Mouse (Mus musculus) thymus, postnatal 0 days (tissue): ENCODE measurements around the gene Mycbp. TPM values are rescaled to one million over a fixed set of nuclear protein-coding genes. Genes with fewer than 3 reads are reported as not detected.
A peak's percentile ranks its signal among the peaks of the same experiment; 100 is the strongest.

Source experiments
- DNase-seq: peaks from one replicate; pipeline ENCODE4 v3.0.0-alpha.2; 2015; ENCODE audit warnings: low spot score
- polyA plus RNA-seq: library from polyadenylated mRNA; unstranded; fragments of >200 nt; fragmentation: Nextera tagmentation; extraction: Ambion mirVana; gene quantifications from 2 replicates; pipeline ENCODE4 v1.2.1, GENCODE M21; 2015

Mycbp gene
- 64.7 and 76.5 TPM in 2 replicates for polyA plus RNA-seq

DNA sequence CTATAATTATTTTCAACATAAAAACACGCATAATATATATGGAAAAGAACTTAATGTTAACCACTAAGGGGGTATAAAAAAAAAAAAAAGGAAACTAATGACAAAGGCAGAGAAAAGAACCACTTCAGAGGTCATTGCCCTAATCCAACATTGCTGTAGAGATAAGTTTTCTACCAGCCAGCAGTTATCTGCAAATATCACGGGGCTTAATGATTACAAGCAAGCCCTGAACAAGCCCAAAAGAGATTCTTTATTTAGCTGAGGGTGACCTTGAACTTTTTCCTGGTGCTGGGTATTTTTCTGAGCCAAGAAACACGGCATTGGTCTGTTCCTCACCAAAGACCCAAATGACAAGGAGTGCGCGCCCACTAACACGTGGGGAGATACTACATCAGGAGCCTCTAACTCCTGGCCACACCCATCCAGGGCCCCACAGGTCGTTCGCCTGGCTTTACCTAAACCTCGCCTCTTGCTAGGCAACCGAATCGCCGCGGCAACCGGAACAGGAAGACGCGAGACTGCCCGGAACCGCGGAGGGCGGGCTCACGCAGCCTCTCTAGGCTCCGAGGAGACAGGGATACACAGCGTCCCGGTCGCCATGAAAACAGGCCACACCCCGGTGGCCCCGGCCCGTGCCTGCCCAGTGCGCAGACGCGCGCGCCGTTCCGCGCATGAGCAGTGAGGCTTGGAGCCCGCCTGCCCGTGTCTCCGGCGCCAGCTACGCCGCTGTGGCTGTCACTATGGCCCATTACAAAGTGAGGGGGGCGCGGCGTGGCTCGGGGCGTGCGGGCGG, at the start of gene Mycbp:
Gene Mycbp (plus strand): TSS at position 500 of the 793 bp plus-strand sequence.
- DNase-seq, result peak; percentile 97

DNA sequence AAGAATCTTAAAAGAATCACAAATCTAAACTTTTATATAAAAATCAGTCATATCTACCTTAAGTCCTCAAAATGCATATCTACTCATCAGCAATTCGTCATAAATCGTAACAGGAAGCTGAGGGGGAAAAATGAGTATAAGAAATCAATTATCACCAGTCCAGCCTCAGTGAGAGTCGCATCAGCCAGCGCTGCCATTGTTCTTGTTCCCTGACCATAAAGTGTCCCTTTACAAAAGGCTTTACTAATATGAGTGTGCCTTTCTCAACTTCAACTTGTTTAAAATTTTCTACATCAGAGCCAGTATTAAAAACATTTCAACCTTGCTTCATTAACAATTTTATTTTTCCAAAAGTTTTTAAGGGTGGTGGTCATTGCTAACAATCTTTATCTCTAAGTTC, 47.7 kb upstream of the Mycbp start:
- DNase-seq, result no peak

DNA sequence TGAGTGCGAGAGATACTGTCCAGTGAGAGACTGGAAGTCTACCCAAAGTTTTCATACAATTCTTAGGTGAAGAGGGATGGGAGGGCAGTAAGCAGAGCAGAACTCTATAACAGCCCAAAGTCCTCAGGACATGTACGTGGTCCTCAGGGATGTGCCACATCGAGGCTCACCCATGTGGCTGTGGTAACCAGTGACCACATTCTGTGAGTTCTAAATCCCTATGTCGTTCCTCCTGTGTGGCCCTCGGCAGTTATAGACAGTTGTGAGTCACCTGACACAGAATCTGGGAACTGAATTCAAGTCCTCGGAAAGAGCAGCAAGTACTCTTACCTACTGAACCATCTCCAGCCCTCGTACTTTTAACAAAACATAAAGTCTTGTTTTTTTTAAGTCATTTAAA, 46.5 kb upstream of the Mycbp start:
- DNase-seq, result no peak

DNA sequence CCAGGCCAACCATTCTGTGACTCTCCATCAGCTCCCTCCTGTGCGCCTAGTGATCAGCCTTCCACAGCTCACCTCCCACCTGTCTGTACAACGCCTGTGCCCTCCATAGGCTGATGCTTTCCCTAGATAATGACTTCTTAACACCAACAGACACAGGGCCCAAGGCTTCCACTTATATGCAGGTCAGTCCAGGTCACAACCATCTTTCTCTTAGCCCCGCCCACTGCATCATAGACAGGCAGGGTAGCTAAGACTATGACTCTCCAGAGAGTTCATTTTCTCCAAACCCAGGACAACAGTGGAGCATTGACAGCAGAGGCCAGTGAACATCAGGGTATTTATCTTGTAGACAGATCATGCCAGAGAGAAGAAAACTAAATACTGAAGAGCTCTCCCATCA, 45.3 kb upstream of the Mycbp start, which contains the start of gene 4933427I04Rik:
Gene 4933427I04Rik (plus strand): TSS at position 301 of the 400 bp plus-strand sequence.
- DNase-seq, result no peak

DNA sequence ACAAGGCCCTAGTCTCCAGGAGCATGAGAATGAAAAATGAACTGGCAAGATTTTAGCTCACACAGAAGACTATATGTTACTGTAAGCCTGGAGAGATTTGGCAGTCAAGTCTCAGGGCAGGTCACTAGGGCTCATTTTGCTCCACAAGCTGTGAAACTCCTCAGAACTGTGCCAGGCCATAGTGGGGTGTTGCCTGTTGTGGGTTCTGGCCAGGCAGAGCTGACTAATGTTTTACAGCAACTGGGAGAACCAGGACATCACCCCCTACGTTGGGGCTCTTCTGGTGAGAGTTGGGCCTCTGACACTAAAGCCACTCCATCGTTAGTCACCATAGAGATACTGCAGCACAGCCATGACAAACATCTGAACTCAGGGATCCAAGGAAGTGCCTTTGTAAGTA, 44.8 kb upstream of the Mycbp start:
- DNase-seq, result no peak

DNA sequence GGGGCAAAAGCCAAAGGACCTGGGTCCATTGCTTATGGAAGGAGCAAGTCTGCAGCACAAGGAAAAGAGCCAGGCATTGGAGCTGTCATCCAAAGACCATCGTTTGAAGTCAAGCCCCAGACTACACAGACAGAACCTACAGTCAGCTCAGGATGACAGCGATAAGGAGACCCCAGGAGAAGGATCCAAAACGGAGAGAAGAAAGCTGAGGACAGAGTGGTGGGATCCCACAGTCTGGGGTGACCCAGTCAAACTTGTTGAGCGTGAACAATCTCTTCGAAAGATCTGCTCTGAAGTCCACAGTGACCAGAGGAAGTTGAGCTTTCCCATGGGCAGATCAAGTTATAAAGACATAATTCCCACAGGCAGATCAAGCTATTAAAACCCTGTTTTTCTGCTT, 44.0 kb upstream of the Mycbp start:
- no peak for DNase-seq

- no peak for DNase-seq
Observed at GRCm38 (mm10) chr4:123893726-123894125, 10.9 kb upstream of the Mycbp start.

DNA sequence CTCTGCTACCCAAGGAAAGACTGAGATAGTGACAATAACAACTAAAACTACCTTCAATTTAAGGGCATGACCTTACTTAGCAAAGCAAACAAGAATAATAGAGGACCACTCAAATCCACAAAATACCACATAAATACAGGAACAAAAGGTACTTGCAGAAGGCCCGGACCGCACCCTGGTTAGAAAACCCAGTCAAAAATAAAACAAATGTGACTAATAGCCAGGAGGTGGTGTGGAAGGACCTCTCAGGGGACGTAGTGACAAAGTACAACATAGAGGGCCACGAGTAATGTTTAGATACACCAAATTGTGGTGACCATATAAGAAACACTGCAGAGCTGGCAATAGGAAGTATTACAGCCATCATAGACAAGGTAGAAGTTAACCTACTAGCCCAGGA, 10.3 kb upstream of the Mycbp start:
- DNase-seq, result no peak

GRCm38 (mm10) chr4:123898696-123899095, 5.9 kb upstream of the Mycbp start:
- DNase-seq, result peak; percentile 51

GRCm38 (mm10) chr4:123903432-123903831, 1.2 kb upstream of the Mycbp start:
- no peak for DNase-seq

DNA sequence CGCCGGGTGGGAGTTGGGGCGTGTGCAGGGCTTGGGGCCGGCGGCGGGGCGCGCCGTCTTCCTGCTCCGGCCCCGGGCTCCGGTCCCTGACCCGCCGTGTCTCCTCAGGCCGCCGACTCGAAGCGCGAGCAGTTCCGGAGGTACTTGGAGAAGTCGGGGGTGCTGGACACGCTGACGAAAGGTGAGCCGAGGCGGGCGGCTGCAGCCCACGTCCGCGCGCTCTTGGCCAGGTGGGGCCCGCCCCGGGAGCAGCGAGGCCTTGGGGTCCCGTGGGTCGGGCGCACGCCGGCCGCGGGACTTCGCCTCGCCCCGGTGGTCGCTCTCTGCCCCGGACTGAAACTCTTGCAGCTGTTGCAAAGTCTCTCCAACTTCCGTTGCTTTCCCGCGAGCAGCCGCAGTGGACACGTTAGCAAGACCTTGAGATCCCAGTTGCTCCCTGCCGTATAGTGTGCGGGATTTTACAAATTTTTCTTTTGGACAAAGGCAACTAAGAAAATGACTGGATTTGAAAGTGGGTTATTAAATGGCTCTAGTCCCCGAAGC, 565 bp downstream of the Mycbp start:
- no peak for DNase-seq

GRCm38 (mm10) chr4:123911503-123911902, 6.9 kb downstream of the Mycbp start:
- DNase-seq, result no peak

DNA sequence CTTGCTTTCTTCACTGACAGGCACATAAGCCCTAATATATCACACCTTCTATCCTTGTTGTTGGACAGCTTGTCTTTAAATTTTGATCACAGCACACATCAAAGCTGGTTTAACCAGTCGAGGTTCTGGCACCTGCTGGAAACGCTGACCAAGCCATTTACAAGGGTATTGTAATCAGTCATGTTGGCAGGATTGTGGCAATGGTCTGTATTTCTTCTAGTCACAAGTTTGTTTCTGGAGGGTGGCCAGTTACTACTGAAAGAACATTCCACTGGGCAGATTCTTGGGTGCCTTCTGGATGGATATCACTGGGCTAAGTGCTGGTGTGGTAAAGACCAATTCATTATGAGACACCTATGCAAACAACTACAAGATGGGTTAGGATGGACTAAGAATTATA, 7.8 kb downstream of the Mycbp start:
- no peak for DNase-seq

DNA sequence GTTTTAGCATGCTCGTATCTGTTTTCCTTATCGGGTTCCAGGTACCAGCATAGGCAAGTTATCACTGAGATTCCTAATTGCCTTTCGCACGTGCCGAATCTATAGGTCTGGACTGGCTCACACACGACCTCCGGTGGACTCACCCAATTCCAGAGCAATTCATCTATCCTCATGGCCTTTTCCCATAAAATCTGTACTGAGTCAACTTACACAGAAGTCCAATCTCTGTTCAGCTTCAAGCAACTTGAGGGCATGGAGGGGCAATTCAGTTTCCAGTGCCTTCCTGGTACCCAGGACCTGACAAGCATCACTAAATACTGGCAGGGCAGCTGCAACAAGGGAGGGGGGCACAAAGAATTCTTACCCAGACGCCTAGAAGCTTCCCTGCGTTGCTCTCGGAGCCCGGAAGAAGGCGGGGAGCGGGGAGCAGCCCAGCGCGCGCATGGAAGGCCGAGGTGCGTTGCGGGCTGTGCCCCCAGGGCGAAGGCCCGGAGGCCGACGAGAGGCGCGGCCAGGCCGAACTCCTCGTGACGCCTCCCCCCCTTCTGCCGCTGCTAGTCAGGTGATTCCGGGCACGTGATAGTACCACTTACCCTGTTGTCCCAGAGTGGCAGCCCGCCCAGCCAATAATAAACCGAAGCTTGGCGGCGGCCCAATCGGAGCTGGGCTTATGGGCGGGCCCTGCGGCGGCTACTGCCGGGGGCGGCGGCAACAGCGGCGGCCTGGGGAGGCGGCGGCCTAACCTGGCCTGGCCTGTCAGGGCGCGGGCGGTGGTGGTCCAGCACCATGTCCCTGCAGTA, 12.3 kb downstream of the Mycbp start, which contains the start of gene Rragc:
Gene Rragc (plus strand): TSS at position 699 of the 800 bp plus-strand sequence.
- DNase-seq, result peak; percentile 97

- DNase-seq, result peak; percentile 16
Observed at GRCm38 (mm10) chr4:123917548-123918140, 13.0 kb downstream of the Mycbp start, which contains the start of gene 4930535I16Rik. TSS of gene 4930535I16Rik (minus strand) at chr4:123918022.

DNA sequence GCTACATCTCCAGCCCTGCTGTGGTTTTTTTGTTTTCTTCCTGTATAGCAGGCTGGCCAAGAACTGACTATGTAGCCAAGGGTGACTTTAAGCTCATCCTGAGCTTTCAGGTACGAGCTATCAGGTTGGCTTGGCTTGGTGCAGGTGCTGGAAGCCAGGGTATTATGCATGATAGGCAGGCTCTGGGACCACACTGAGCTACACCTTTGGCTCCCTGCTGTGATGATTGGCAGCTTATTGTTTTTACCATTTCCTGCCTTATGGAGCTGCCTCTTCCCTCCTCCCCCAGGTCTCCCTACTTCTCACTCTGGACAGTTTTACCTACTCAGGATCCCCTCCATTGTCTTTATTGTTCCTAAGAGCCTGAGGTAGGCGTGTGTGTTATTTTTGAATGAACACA, 14.2 kb downstream of the Mycbp start:
- DNase-seq, result no peak

DNA sequence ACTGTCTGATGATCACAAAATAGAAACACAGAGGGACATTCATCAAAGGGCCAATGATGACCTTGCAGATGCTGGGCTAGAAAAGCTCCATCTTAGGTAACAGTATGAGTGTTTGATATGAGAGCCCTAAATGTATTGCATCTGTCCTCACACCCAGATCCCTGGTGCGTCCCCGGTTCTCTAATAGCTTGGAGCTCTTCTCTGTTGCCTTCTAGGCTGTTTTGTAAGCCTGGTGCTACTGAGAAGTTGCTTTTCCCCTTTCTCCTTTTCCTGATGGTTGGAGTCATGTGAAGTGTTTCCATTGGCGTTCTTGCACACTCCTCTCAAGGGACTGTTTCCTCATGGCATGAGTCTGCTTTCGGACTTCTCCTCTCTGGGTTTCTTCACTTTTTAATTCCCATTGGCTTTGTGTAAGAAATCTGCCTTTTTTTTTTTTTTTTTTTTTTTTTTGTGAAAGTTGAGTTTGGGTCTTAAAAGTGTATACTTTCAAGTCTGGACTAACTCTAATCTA, 16.5 kb downstream of the Mycbp start:
- no peak for DNase-seq

GRCm38 (mm10) chr4:123927961-123928360, 23.3 kb downstream of the Mycbp start:
- DNase-seq, result no peak

DNA sequence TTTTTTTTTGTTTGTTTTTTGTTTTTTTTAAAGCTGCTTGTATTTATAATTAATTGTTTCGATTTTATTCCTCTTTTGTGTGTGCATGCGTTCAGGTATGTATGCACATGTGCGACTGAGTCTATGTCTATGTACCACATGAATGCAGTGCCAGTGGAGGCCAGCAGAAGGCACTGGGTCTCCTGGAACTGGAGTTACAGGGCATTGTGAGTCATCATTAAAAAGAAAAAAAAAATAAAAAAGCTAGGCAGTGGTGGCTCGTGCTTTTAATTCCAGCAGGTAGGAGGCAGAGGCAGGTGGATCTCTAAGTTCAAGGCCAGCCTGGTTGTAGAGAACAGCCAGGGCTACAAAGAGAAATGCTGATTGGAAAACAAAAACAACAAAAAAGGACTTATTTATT, 25.4 kb downstream of the Mycbp start:
- DNase-seq, result no peak

DNA sequence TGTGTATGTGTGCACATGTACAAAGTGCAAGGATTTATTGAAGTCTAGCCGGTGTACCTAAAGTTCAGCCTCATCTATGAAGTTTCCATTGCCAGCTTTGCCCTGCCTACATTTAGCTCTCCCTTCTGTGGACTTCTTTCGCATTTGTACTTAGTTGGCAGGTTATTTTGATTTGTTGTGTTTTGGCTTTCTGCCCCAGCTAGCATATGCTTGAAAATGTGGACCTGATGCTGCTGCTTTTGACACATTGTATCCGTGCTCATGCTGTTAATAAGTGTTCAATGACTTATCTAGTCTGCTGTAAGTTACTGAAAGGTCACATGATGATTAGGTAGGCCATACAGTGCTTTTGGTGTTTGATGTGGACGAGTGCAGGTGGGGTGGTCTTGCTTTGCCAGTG, 29.7 kb downstream of the Mycbp start:
- DNase-seq, result no peak

GRCm38 (mm10) chr4:123936059-123936458, 31.4 kb downstream of the Mycbp start:
- no peak for DNase-seq
